Mouse (Mus musculus): ENCODE data around the gene Ust. TPM values are rescaled to one million over a fixed set of nuclear protein-coding genes. Genes with fewer than 3 reads are reported as not detected.

The Ust gene
- polyA plus RNA-seq, 1 experiment from 2014 or later = 10.8 TPM

DNA sequence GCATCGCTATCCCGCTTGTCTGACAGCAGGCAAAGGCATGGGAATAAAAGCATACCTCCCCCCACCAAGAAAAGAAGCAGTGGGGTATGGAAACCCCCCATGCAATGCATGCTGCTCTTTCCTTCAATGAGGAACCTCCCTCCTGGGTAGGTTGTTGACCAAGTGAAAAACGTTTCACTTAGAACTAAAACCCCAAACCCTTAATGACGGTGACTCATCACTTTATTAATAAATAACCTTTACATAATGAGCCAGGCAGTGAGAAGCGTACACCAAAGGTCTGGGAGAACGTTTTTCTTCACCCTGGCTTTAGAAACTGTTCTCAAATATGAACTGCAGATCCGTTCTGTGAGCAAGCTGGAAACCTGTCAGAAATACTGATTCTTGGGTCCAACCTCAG lies 130.4 kb downstream of the Ust start:
- Histone ChIP-seq H3K27ac (replicated peaks; ENCODE audit: low read depth, low read length) (no peak overlapping the region), H3K27me3 (replicated peaks; ENCODE audit: control insufficient read depth, insufficient read depth, low read length) (no peaks in the 10 kb centered on the region), H3K9ac (ENCODE audit: low read depth, low read length) (no peak overlapping the region), H3K4me1 (ENCODE audit: control insufficient read depth, insufficient read depth, low read length) (no peaks in the 10 kb centered on the region), H3K4me2 (ENCODE audit: low read depth, low read length) (no peak overlapping the region), H3K9me3 (ENCODE audit: control insufficient read depth, low read length) (no peaks in the 10 kb centered on the region), H3K4me3 (ENCODE audit: low read depth, low read length) (no peak overlapping the region), H3K36me3 (ENCODE audit: control insufficient read depth, insufficient read depth, low read length) (no peaks in the 10 kb centered on the region)
- 82% methylated on average over 7 of the region's 7 CpGs for WGBS
- ATAC-seq (ENCODE audit: low read depth) (no peak), DNase-seq (ENCODE audit: low spot score) (no peak)

DNA sequence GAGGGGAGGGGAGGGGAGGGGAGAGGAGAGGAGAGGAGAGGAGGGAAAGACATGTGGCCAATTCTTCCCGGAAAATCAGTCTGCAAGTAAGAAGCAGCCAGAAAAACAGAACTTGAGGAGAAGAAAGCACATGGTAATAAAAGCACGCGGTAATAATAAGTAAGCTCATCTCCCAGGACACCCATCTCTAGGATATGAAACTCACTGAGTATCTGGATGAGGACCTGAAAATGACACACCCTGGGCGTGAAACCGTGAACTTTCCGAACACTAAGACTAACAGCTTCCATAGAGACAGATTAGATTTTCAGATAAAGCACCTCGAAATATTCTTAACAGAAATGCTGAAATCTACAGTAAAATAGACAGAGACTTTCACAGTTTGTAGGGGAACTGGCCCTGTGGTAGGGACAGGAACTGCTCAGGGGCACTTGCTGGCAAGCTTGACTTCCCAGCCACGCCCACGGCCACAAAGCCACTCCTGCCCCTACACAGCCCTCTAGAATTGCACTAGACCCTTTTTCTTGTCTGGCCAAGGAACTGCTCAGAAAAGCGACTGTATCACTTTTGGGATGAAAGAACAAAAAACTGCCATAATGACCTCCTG lies 148.6 kb downstream of the Ust start:
- no peak for ATAC-seq (ENCODE audit: low read depth)

DNA sequence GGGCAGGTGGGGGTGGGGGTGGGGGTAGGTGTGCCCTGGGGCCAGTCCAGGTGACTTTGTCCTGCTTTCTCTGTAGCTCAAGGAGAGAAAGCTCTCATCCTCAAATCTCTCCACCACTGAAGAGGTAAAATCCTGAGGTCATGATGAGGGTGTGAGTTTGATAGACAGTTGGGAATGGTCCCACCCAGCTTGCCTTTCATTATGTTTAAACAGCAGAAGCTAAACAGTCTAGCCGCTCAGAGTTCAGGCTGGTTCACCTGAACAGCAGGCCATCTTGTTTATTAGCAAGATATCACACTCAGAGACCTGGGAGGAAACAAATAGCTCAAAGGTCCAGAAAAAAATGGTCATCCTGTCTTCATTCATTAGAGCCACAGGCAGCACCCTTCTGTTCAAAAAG lies 152.8 kb downstream of the Ust start:
- H3K4me1 ChIP-seq (ENCODE audit: control insufficient read depth, insufficient read depth, low read length) = 0 out of 2 replicates have a peak, but pooled peaks cover 2% of the 10 kb centered on the region
- no peaks in the 10 kb centered on the region for H3K27me3 ChIP-seq (replicated peaks; ENCODE audit: control insufficient read depth, insufficient read depth, low read length)
- ATAC-seq (ENCODE audit: low read depth) = no peak
- no peaks in the 10 kb centered on the region for H3K36me3 ChIP-seq (ENCODE audit: control insufficient read depth, insufficient read depth, low read length)
- no peak overlapping the region for H3K4me2 ChIP-seq (ENCODE audit: low read depth, low read length)
- H3K4me3 ChIP-seq (ENCODE audit: low read depth, low read length) = no peak overlapping the region
- no peak overlapping the region for H3K9ac ChIP-seq (ENCODE audit: low read depth, low read length)
- DNase-seq (ENCODE audit: low spot score) = no peak
- no peaks in the 10 kb centered on the region for H3K9me3 ChIP-seq (ENCODE audit: control insufficient read depth, low read length)
- 40% methylated on average over 1 of the region's 1 CpGs for WGBS
- no peak overlapping the region for H3K27ac ChIP-seq (replicated peaks; ENCODE audit: low read depth, low read length)

More for the DNA sequence above, 148.6 kb downstream of the Ust start:
- no peaks in the 10 kb centered on the region for H3K4me1 ChIP-seq (ENCODE audit: control insufficient read depth, insufficient read depth, low read length)
- no peaks in the 10 kb centered on the region for H3K36me3 ChIP-seq (ENCODE audit: control insufficient read depth, insufficient read depth, low read length)
- no peak overlapping the region for H3K9ac ChIP-seq (ENCODE audit: low read depth, low read length)
- no peak overlapping the region for H3K4me2 ChIP-seq (ENCODE audit: low read depth, low read length)
- H3K4me3 ChIP-seq (ENCODE audit: low read depth, low read length) = no peak overlapping the region
- no peak overlapping the region for H3K27ac ChIP-seq (replicated peaks; ENCODE audit: low read depth, low read length)
- no peaks in the 10 kb centered on the region for H3K9me3 ChIP-seq (ENCODE audit: control insufficient read depth, low read length)
- no peaks in the 10 kb centered on the region for H3K27me3 ChIP-seq (replicated peaks; ENCODE audit: control insufficient read depth, insufficient read depth, low read length)
- DNase-seq (ENCODE audit: low spot score) = no peak
- 69% methylated on average over 10 of the region's 10 CpGs for WGBS

DNA sequence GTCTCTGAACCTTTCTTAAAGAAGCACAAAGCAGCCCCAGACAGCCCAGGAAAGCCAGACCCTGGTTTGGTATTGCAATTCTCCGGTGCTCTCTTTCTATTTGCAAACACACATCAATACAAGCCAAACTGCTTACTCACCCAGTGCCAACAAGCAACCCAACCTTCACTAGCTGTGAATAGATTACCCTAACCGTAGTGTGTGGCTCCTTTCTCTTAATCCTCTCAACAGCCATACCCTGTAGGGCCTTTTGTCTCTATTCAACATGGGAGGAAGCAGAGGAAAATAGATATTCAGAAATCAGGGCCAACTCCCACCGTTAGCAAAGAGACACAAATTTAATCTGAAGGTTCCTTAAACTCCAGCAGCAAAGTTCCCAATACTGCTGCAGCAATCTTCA lies 154.4 kb downstream of the Ust start:
- Histone ChIP-seq H3K27me3 (replicated peaks; ENCODE audit: control insufficient read depth, insufficient read depth, low read length) (no peaks in the 10 kb centered on the region), H3K4me1 (ENCODE audit: control insufficient read depth, insufficient read depth, low read length) (0 out of 2 replicates have a peak, but pooled peaks cover 2% of the 10 kb centered on the region), H3K4me2 (ENCODE audit: low read depth, low read length) (no peak overlapping the region), H3K27ac (replicated peaks; ENCODE audit: low read depth, low read length) (no peak overlapping the region), H3K9ac (ENCODE audit: low read depth, low read length) (no peak overlapping the region), H3K9me3 (ENCODE audit: control insufficient read depth, low read length) (no peaks in the 10 kb centered on the region), H3K36me3 (ENCODE audit: control insufficient read depth, insufficient read depth, low read length) (no peaks in the 10 kb centered on the region), H3K4me3 (ENCODE audit: low read depth, low read length) (no peak overlapping the region)
- no peak for DNase-seq (ENCODE audit: low spot score)
- 51% methylated on average over 3 of the region's 3 CpGs for WGBS
- no peak; the same call in 1 of the 2 replicates for ATAC-seq (ENCODE audit: low read depth)

DNA sequence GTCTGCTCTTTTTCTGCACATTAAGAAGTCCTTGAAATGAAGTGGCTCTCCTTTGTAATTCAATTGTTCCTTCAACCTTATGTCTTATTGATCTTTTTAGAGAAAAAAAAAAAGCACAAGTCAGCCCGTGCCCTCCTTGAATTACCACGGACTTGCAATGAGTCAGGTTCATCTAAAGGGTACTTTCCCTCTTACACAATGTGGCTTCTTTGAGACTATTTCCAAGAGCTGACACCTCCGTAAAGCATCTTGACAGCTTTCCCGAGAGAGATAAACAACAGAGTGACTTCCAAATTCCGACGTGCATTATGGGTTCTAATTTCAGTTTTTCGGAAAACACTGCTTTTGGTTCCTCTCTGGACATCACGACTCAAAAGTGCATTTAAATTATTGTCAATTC lies 155.3 kb downstream of the Ust start:
- DNase-seq (ENCODE audit: low spot score) = no peak
- ATAC-seq (ENCODE audit: low read depth) = no peak
- WGBS = 54% methylated on average over 8 of the region's 8 CpGs
- Histone ChIP-seq H3K4me1 (ENCODE audit: control insufficient read depth, insufficient read depth, low read length) (0 out of 2 replicates have a peak, but pooled peaks cover 2% of the 10 kb centered on the region), H3K4me2 (ENCODE audit: low read depth, low read length) (no peak overlapping the region), H3K4me3 (ENCODE audit: low read depth, low read length) (no peak overlapping the region), H3K9ac (ENCODE audit: low read depth, low read length) (no peak overlapping the region), H3K27ac (replicated peaks; ENCODE audit: low read depth, low read length) (no peak overlapping the region), H3K9me3 (ENCODE audit: control insufficient read depth, low read length) (no peaks in the 10 kb centered on the region), H3K27me3 (replicated peaks; ENCODE audit: control insufficient read depth, insufficient read depth, low read length) (no peaks in the 10 kb centered on the region), H3K36me3 (ENCODE audit: control insufficient read depth, insufficient read depth, low read length) (no peaks in the 10 kb centered on the region)

DNA sequence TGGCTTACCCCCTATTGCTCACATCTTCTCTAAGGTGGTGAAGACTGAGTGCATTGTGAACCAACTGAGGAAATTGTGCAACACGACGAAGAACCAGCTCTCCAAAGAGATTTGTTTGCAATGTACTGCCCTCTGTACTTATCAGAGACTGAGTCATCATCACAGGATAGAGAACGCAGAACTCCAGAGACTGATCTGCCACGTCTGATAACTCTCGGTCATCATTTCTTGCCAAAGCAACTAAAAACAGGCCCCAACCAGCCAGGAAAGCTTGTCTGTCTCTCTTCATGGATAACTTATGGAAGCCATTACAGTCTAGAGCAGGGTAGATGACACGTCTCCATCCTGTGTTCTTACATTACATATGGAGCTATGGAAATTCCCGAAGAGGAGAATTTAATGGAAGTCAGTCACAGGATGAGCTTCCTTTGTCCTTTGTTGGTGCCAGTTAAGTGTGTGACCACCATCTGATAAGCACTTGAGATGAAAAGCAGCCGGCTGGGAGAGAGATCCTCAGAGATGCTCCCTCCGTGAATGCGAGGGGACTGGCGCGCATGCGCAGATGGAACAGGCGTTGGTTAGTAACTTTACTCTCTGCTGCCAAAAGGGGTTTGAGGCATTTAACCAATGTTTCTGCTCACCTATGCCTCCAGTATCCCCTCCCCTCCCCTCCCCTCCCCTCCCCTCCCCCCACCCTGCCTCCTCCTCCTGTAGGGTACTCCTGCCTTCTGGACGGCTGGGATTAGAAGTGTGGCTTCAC lies 160.2 kb downstream of the Ust start:
- WGBS = 75% methylated on average over 15 of the region's 15 CpGs
- Histone ChIP-seq H3K4me2 (ENCODE audit: low read depth, low read length) (no peak overlapping the region), H3K4me1 (ENCODE audit: control insufficient read depth, insufficient read depth, low read length) (0 out of 2 replicates have a peak, but pooled peaks cover 1% of the 10 kb centered on the region), H3K36me3 (ENCODE audit: control insufficient read depth, insufficient read depth, low read length) (no peaks in the 10 kb centered on the region), H3K9ac (ENCODE audit: low read depth, low read length) (no peak overlapping the region), H3K27me3 (replicated peaks; ENCODE audit: control insufficient read depth, insufficient read depth, low read length) (no peaks in the 10 kb centered on the region), H3K27ac (replicated peaks; ENCODE audit: low read depth, low read length) (no peak overlapping the region), H3K4me3 (ENCODE audit: low read depth, low read length) (no peak overlapping the region), H3K9me3 (ENCODE audit: control insufficient read depth, low read length) (no peaks in the 10 kb centered on the region)
- DNase-seq (ENCODE audit: low spot score) = no peak
- no peak for ATAC-seq (ENCODE audit: low read depth)

DNA sequence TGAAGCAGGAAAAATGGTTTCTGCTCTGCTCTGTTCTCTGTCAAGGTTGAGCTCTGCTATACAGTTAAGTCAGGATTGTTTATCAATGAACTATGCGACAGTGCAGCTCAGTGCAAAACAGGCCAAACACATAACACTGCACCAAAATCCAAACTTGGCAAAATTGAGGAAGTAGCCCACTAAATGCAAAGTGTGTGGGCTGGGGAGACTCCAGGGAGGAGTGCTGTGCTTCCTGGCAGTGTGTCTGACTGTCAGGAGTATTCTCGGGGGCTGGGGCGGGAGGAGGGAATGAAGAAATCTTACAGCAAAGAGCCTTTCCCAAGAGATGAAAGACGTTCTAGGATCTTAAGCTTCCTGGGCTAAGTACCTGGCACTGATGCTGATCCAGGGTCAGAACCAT lies 165.1 kb downstream of the Ust start:
- Histone ChIP-seq H3K4me3 (ENCODE audit: low read depth, low read length) (no peak overlapping the region), H3K27ac (replicated peaks; ENCODE audit: low read depth, low read length) (no peak overlapping the region), H3K9ac (ENCODE audit: low read depth, low read length) (no peak overlapping the region), H3K4me1 (ENCODE audit: control insufficient read depth, insufficient read depth, low read length) (no peaks in the 10 kb centered on the region), H3K36me3 (ENCODE audit: control insufficient read depth, insufficient read depth, low read length) (no peaks in the 10 kb centered on the region), H3K4me2 (ENCODE audit: low read depth, low read length) (no peak overlapping the region), H3K9me3 (ENCODE audit: control insufficient read depth, low read length) (no peaks in the 10 kb centered on the region), H3K27me3 (replicated peaks; ENCODE audit: control insufficient read depth, insufficient read depth, low read length) (no peaks in the 10 kb centered on the region)
- DNase-seq (ENCODE audit: low spot score) (no peak), ATAC-seq (ENCODE audit: low read depth) (no peak)
- WGBS = 68% methylated on average over 4 of the region's 4 CpGs

DNA sequence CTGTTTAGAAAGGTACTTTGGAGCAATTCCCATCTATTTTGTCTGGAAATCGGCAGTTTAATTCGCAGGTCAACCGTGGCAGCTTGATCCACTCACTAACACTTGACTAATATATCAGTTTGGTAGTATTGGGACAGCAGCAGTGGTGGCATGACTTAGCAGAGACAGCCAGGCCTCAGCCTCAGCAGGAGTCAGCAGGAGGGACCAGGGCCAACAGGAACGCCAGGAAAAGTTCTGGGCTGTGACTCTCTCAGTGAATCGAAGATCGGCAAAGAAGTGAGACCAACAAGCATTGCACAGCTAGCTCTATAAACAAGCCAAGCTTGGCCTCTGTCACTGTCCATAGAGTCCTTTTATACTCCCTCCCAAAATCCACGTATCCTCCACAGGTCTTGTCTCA lies 168.0 kb downstream of the Ust start:
- WGBS = 91% methylated on average over 7 of the region's 7 CpGs
- H3K9me3 ChIP-seq (ENCODE audit: control insufficient read depth, low read length) = no peaks in the 10 kb centered on the region

DNA sequence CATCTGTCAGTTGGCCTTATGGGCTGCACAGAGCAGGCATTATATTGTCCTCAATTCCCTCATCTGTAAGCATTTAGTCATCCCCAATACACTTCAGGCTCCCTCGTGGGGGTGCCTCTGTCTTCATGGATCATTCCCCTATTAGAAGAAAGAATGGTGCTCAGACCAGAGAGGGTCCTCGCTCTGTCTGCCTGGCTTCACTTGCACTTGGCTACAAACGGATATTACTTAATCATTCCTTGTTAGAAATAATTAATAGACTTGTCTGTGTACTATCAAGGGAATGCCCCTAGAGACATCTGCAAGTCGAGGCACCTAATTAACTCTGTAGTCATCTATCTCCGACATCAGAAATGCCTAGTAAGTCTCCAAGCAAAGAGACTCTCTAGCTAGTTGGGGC lies 171.1 kb downstream of the Ust start:
- no peak overlapping the region for H3K27ac ChIP-seq (replicated peaks; ENCODE audit: low read depth, low read length)
- peaks cover 4% of the 10 kb centered on the region; the same call in 1 of the 2 replicates for H3K4me1 ChIP-seq (ENCODE audit: control insufficient read depth, insufficient read depth, low read length)
- no peak for ATAC-seq (ENCODE audit: low read depth)
- H3K9me3 ChIP-seq (ENCODE audit: control insufficient read depth, low read length) = no peaks in the 10 kb centered on the region
- DNase-seq (ENCODE audit: low spot score) = no peak
- no peaks in the 10 kb centered on the region for H3K27me3 ChIP-seq (replicated peaks; ENCODE audit: control insufficient read depth, insufficient read depth, low read length)
- WGBS = 49% methylated on average over 5 of the region's 5 CpGs
- H3K4me3 ChIP-seq (ENCODE audit: low read depth, low read length) = no peak overlapping the region
- no peak overlapping the region for H3K4me2 ChIP-seq (ENCODE audit: low read depth, low read length)
- H3K36me3 ChIP-seq (ENCODE audit: control insufficient read depth, insufficient read depth, low read length) = no peaks in the 10 kb centered on the region
- H3K9ac ChIP-seq (ENCODE audit: low read depth, low read length) = no peak overlapping the region

More for the DNA sequence above, 168.0 kb downstream of the Ust start:
- H3K9ac ChIP-seq (ENCODE audit: low read depth, low read length) = no peak overlapping the region
- no peak overlapping the region for H3K4me2 ChIP-seq (ENCODE audit: low read depth, low read length)
- no peaks in the 10 kb centered on the region for H3K4me1 ChIP-seq (ENCODE audit: control insufficient read depth, insufficient read depth, low read length)
- H3K4me3 ChIP-seq (ENCODE audit: low read depth, low read length) = no peak overlapping the region
- H3K27me3 ChIP-seq (replicated peaks; ENCODE audit: control insufficient read depth, insufficient read depth, low read length) = no peaks in the 10 kb centered on the region
- no peak overlapping the region for H3K27ac ChIP-seq (replicated peaks; ENCODE audit: low read depth, low read length)
- no peak for DNase-seq (ENCODE audit: low spot score)
- no peaks in the 10 kb centered on the region for H3K36me3 ChIP-seq (ENCODE audit: control insufficient read depth, insufficient read depth, low read length)
- no peak for ATAC-seq (ENCODE audit: low read depth)
